Mouse (Mus musculus): ENCODE measurements around the gene Sema7a.

The Sema7a gene

DNA sequence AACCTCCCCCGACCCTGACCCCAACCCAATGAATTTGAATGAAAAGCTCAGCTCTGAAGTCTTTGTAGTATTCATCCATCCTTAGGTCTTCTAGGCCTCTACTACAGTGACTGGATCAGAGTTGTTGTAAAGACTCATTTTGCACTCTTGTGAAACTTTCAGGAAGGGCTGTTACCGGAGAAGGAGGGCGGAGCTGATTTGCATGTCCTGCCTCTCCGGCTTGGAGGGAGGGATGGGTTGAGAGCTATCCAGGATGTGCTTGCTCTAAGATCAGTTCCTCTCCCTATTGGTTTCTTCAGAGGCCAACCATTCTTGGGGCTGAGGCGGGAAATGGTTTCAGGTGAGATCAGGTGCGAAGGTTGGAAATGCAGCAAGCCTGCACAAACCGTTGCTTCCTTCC, 71.1 kb downstream of the Sema7a start:
- no peak for DNase-seq (ENCODE audit: low spot score)

DNA sequence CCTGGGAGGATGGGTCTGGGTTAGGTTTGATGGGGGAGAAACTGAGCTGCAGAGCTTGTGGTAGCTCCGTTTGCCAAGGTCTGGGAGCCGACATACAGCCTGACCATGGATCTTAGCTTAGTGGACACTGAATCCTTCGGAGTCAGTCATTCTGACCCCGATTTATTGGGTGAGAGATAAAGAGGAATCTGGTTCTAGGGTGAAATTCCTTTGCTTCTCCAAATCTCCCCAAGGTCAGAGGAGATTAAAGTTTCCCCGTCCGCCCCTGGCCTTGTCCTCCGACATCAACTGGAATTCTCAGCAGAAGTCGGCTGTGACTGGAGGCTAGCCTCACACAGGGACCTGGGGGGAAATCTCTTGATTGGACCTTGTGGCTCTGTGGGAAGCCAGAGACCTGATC, 71.6 kb downstream of the Sema7a start:
- no peak for DNase-seq (ENCODE audit: low spot score)

All from lung, postnatal 25 days (tissue).